Mouse (Mus musculus) MEL (cell line): ENCODE data around the gene Slain2. TPM values are rescaled to one million over a fixed set of nuclear protein-coding genes. Genes with fewer than 3 reads are reported as not detected.

Source experiments
- DNase-seq: peaks from one replicate; pipeline ENCODE4 v3.0.0; 2011; ENCODE audit warnings: low read depth, low spot score
- H3K27ac ChIP-seq: 2 replicates; pipeline ENCODE4 v1.5.1; 2012; ENCODE audit warnings: low read depth, mild to moderate bottlenecking, control low read depth, low read length, moderate library complexity; ENCODE audit not compliant: control insufficient read depth
- H3K27me3 ChIP-seq, 2 experiments: fragments of 150-350 bp in 1 of 2; sonication (generic) in 1 of 2; 2 replicates each; pipeline ENCODE4 v1.6.1; 2012; ENCODE audit warnings: low read length in 2 of 2, mild to moderate bottlenecking in 2 of 2, improper control_type of control experiment in 1 of 2, moderate library complexity in 1 of 2; ENCODE audit not compliant: insufficient read depth in 2 of 2, control insufficient read depth in 1 of 2
- H3K36me3 ChIP-seq, 2 experiments: 2 replicates each; pipeline ENCODE4 v1.6.1; 2012 to 2014; ENCODE audit warnings: low read length in 2 of 2, improper control_type of control experiment in 1 of 2, inconsistent platforms in 1 of 2, mild to moderate bottlenecking in 1 of 2; ENCODE audit not compliant: insufficient read depth in 2 of 2, control insufficient read depth in 1 of 2
- H3K4me1 ChIP-seq, 2 experiments: fragments of 150-350 bp in 1 of 2; sonication (generic) in 1 of 2; 2 replicates each; pipeline ENCODE4 v1.6.1; 2012; ENCODE audit warnings: low read length in 2 of 2, improper control_type of control experiment in 1 of 2, mild to moderate bottlenecking in 1 of 2; ENCODE audit not compliant: insufficient read depth in 2 of 2, control insufficient read depth in 1 of 2
- H3K4me3 ChIP-seq, 2 experiments: fragments of 150-350 bp in 1 of 2; sonication (generic) in 1 of 2; 2 replicates each; pipeline ENCODE4 v1.5.1; 2012; ENCODE audit warnings: low read depth in 2 of 2, low read length in 2 of 2, mild to moderate bottlenecking in 2 of 2, moderate library complexity in 2 of 2, control low read depth in 1 of 2, improper control_type of control experiment in 1 of 2; ENCODE audit not compliant: control insufficient read depth in 1 of 2, insufficient read depth in 1 of 2
- H3K79me2 ChIP-seq: 2 replicates; pipeline ENCODE4 v1.6.1; 2012; ENCODE audit warnings: mild to moderate bottlenecking, low read length, moderate library complexity; ENCODE audit not compliant: control insufficient read depth, poor library complexity, insufficient read depth
- H3K9ac ChIP-seq: 2 replicates; pipeline ENCODE4 v1.6.1; 2012; ENCODE audit warnings: low read depth, mild to moderate bottlenecking, control low read depth, low read length, moderate library complexity; ENCODE audit not compliant: control insufficient read depth, poor library complexity, severe bottlenecking
- H3K9me3 ChIP-seq: fragments of 150-350 bp; sonication (generic); replicated peaks from 2 replicates; pipeline ENCODE4 v1.6.1; 2012; ENCODE audit warnings: mild to moderate bottlenecking, low read length, improper control_type of control experiment, moderate library complexity; ENCODE audit not compliant: insufficient read depth
- BHLHE40 ChIP-seq: IDR thresholded peaks from 2 replicates; pipeline ENCODE4 v1.6.1; 2012; ENCODE audit warnings: low read depth, mild to moderate bottlenecking, inconsistent platforms, low read length, improper control_type of control experiment, borderline replicate concordance
- CHD2 ChIP-seq: IDR thresholded peaks from 2 replicates; pipeline ENCODE4 v1.6.1; 2011; ENCODE audit warnings: low read length, improper control_type of control experiment
- CTCF ChIP-seq, 3 experiments: IDR thresholded peaks in 2 of 3; conservative IDR thresholded peaks in 1 of 3; 2 replicates each; pipeline ENCODE4 v1.5.1; 2011 to 2012; ENCODE audit warnings: low read length in 3 of 3, low read depth in 2 of 3, mild to moderate bottlenecking in 2 of 3, improper control_type of control experiment in 1 of 3, inconsistent platforms in 1 of 3, mixed read lengths in 1 of 3, moderate library complexity in 1 of 3; ENCODE audit not compliant: control insufficient read depth in 1 of 3, insufficient read depth in 1 of 3, poor library complexity in 1 of 3, severe bottlenecking in 1 of 3
- E2F4 ChIP-seq: IDR thresholded peaks from 2 replicates; pipeline ENCODE4 v1.6.1; 2011; ENCODE audit warnings: low read depth, low read length, improper control_type of control experiment, borderline replicate concordance
- GATA1 ChIP-seq: IDR thresholded peaks from 2 replicates; pipeline ENCODE4 v1.6.1; 2011; ENCODE audit warnings: low read depth, low read length, improper control_type of control experiment
- HCFC1 ChIP-seq: IDR thresholded peaks from 2 replicates; pipeline ENCODE4 v1.6.1; 2012; ENCODE audit warnings: low read depth, mild to moderate bottlenecking, inconsistent platforms, low read length, improper control_type of control experiment, moderate library complexity
- MAX ChIP-seq: IDR thresholded peaks from 2 replicates; pipeline ENCODE4 v1.6.1; 2011; ENCODE audit warnings: low read length, improper control_type of control experiment
- NRF1 ChIP-seq: IDR thresholded peaks from 2 replicates; pipeline ENCODE4 v1.6.1; 2014; ENCODE audit warnings: low read depth, mild to moderate bottlenecking, inconsistent platforms, low read length, improper control_type of control experiment, moderate library complexity; ENCODE audit not compliant: poor library complexity, insufficient read depth, severe bottlenecking
- POLR2A ChIP-seq, 2 experiments: IDR thresholded peaks; 2 replicates each; pipeline ENCODE4 v1.6.1; 2011 to 2012; ENCODE audit warnings: low read length in 2 of 2, mild to moderate bottlenecking in 2 of 2, control low read depth in 1 of 2, improper control_type of control experiment in 1 of 2, low read depth in 1 of 2, moderate library complexity in 1 of 2; ENCODE audit not compliant: control insufficient read depth in 1 of 2, insufficient read depth in 1 of 2, poor library complexity in 1 of 2
- POLR2AphosphoS5 ChIP-seq: IDR thresholded peaks from 2 replicates; pipeline ENCODE4 v1.6.1; 2012; ENCODE audit warnings: low read depth, borderline replicate concordance, mild to moderate bottlenecking, inconsistent platforms, low read length, moderate library complexity, mixed read lengths
- RAD21 ChIP-seq: IDR thresholded peaks from 2 replicates; pipeline ENCODE4 v1.6.1; 2011; ENCODE audit warnings: mild to moderate bottlenecking, low read depth, low read length, improper control_type of control experiment
- RCOR1 ChIP-seq: IDR thresholded peaks from 2 replicates; pipeline ENCODE4 v1.6.1; 2012; ENCODE audit warnings: low read depth, mild to moderate bottlenecking, inconsistent platforms, low read length, improper control_type of control experiment
- SMC3 ChIP-seq: IDR thresholded peaks from 2 replicates; pipeline ENCODE4 v1.6.1; 2011; ENCODE audit warnings: low read depth, low read length, improper control_type of control experiment
- TAL1 ChIP-seq: IDR thresholded peaks from 2 replicates; pipeline ENCODE4 v1.6.1; 2012; ENCODE audit warnings: mild to moderate bottlenecking, inconsistent platforms, low read length, moderate library complexity, mixed read lengths
- TBP ChIP-seq: IDR thresholded peaks from 2 replicates; pipeline ENCODE4 v1.8.0; 2011; ENCODE audit warnings: low read depth, low read length, improper control_type of control experiment
- TCF12 ChIP-seq: IDR thresholded peaks from 2 replicates; pipeline ENCODE4 v1.6.1; 2014; ENCODE audit warnings: low read depth, mild to moderate bottlenecking, inconsistent platforms, low read length, improper control_type of control experiment, moderate library complexity
- USF2 ChIP-seq, 2 experiments: IDR thresholded peaks; 2 replicates each; pipeline ENCODE4 v1.6.1; 2011 to 2012; ENCODE audit warnings: improper control_type of control experiment in 2 of 2, low read length in 2 of 2, borderline replicate concordance in 1 of 2, inconsistent platforms in 1 of 2, low read depth in 1 of 2, mild to moderate bottlenecking in 1 of 2; ENCODE audit not compliant: insufficient read depth in 1 of 2
- ZC3H11A ChIP-seq: IDR thresholded peaks from 2 replicates; pipeline ENCODE4 v1.6.1; 2012; ENCODE audit warnings: low read depth, mild to moderate bottlenecking, inconsistent platforms, low read length, improper control_type of control experiment
- ZNF384 ChIP-seq: IDR thresholded peaks from 2 replicates; pipeline ENCODE4 v1.6.1; 2012; ENCODE audit warnings: low read depth, mild to moderate bottlenecking, inconsistent platforms, low read length, improper control_type of control experiment
- polyA plus RNA-seq, 2 experiments: library from polyadenylated mRNA; stranded (reverse) in 1 of 2; unstranded in 1 of 2; fragments of >175 nt in 1 of 2; fragments of >200 nt in 1 of 2; gene quantifications; 2 replicates each; pipeline versions ENCODE4 v1.2.1 to v1.2.4; 2012; ENCODE audit warnings: low replicate concordance in 2 of 2, low read depth in 1 of 2; ENCODE audit not compliant: insufficient read length in 2 of 2, insufficient read depth in 1 of 2, missing spikeins in 1 of 2
- total RNA-seq: library from RNA; depleted of rRNA; stranded (reverse); fragments of 300-350 nt; gene quantifications from 2 replicates; pipeline ENCODE4 v1.2.3, GENCODE M21; 2012

Slain2 gene
- total and polyA plus RNA-seq, 3 experiments: 18.9 to 42.9 (median 29.9) TPM

GRCm38 (mm10) chr5:72976539-72976938, 62.4 kb downstream of the Slain2 start:
- H3K9ac ChIP-seq: no peak overlapping the region
- no peak overlapping the region for H3K4me3 ChIP-seq
- no peaks in the 10 kb centered on the region for H3K4me1 ChIP-seq
- H3K36me3 ChIP-seq: peaks cover 0 to 11% of the 10 kb centered on the region in 2 experiments; a peak in 2 of 4 replicates
- no peaks in the 10 kb centered on the region for H3K27me3 ChIP-seq
- H3K79me2 ChIP-seq: no peaks in the 10 kb centered on the region
- no peak for TF ChIP-seq RCOR1
- DNase-seq: no peak
- H3K27ac ChIP-seq: no peak overlapping the region
- H3K9me3 ChIP-seq: no peaks in the 10 kb centered on the region

- Histone ChIP-seq H3K9me3 (no peaks in the 10 kb centered on the region), H3K79me2 (no peaks in the 10 kb centered on the region), H3K4me1 (no peaks in the 10 kb centered on the region), H3K4me3 (no peak overlapping the region), H3K27me3 (no peaks in the 10 kb centered on the region), H3K36me3 (no peaks in the 10 kb centered on the region), H3K9ac (no peak overlapping the region), H3K27ac (no peak overlapping the region)
- DNase-seq: peak; percentile 77
- TF ChIP-seq CTCF (IDR thresholded peaks at IDR 0.05 in 2 of 3, conservative IDR thresholded peaks at IDR 0.05 in 1 of 3; ENCODE audit: control insufficient read depth in 1 of 3, insufficient read depth in 1 of 3, low read depth in 2 of 3, low read length in 3 of 3, poor library complexity in 1 of 3, severe bottlenecking in 1 of 3) (peak; percentile 34 to 97 (median 80)), TCF12 (no peak), NRF1 (no peak), USF2 (IDR thresholded peaks at IDR 0.05; ENCODE audit: borderline replicate concordance in 1 of 2, insufficient read depth in 1 of 2, low read depth in 1 of 2, low read length in 2 of 2) (no peak), HCFC1 (no peak), TBP (no peak), MAX (no peak), POLR2A (IDR thresholded peaks at IDR 0.05; ENCODE audit: control insufficient read depth in 1 of 2, insufficient read depth in 1 of 2, low read depth in 1 of 2, low read length in 2 of 2, poor library complexity in 1 of 2) (no peak), ZC3H11A (peak; percentile 96), SMC3 (peak; percentile 95), ZNF384 (peak; percentile 69), POLR2AphosphoS5 (no peak), BHLHE40 (no peak), E2F4 (no peak), RAD21 (peak; percentile 95)
These were observed 70.0 kb downstream of the Slain2 start for GRCm38 (mm10) chr5:72984091-72984490.

- Histone ChIP-seq H3K9ac (no peak overlapping the region), H3K36me3 (peaks cover 0 to 5% of the 10 kb centered on the region in 2 experiments; a peak in 2 of 4 replicates), H3K27ac (no peak overlapping the region), H3K27me3 (no peaks in the 10 kb centered on the region), H3K9me3 (no peaks in the 10 kb centered on the region), H3K4me3 (no peak overlapping the region), H3K79me2 (no peaks in the 10 kb centered on the region), H3K4me1 (peaks cover 0 to 4% of the 10 kb centered on the region in 2 experiments; a peak in 1 of 4 replicates)
- TF ChIP-seq TAL1 (no peak), HCFC1 (no peak), GATA1 (no peak), RAD21 (no peak), CHD2 (no peak), BHLHE40 (no peak), ZNF384 (no peak)
- DNase-seq: no peak
These were observed 73.7 kb downstream of the Slain2 start for GRCm38 (mm10) chr5:72987786-72988185.
